Mouse (Mus musculus) olfactory bulb, adult 2 months (tissue): Measurements from ENCODE around the gene Hvcn1.

ENCODE experiments used
- CTCF ChIP-seq: fragments of 200-500 bp; IDR thresholded peaks from 2 replicates; pipeline ENCODE4 v1.5.1; 2012; ENCODE audit warnings: low read depth, mild to moderate bottlenecking, low read length, moderate library complexity; ENCODE audit not compliant: insufficient read depth
- POLR2A ChIP-seq: fragments of 200-500 bp; IDR thresholded peaks from 2 replicates; pipeline ENCODE4 v1.6.1; 2012; ENCODE audit warnings: mild to moderate bottlenecking, low read depth, low read length, moderate library complexity; ENCODE audit not compliant: insufficient read depth

DNA sequence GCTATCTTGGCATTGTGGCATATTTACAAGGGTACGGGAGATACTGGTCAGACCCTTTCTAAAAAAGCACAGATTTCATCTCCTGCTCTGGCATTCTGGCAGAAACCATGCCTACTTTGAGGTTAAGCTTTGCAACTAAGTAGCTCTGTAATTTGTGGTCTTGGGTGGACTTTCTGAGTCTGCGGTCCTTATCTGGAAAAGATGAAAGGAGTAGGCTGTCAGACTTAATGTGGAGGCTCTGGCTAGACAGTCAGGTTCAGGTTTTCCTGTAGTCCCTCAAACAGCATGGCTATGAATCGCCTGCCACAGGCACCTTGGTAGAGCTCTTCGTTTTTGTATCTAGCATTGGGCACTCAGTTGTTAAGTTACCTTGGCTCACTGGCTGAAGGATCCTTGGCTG lies 80.4 kb downstream of the Hvcn1 start:
- TF ChIP-seq POLR2A, result no peak
- TF ChIP-seq CTCF, result no peak
